Mouse (Mus musculus) hindbrain, postnatal 0 days (tissue): ENCODE results near the gene Plk3. TPM values are rescaled to one million over a fixed set of nuclear protein-coding genes. Genes with fewer than 3 reads are reported as not detected.

Source experiments
- ATAC-seq: fragments of 200-750 bp; cut with Nextera tagmentation; 2 replicates; pipeline ENCODE4 v1.8.0; 2017; ENCODE audit warnings: mild to moderate bottlenecking, moderate TSS enrichment, moderate library complexity
- DNase-seq: peaks from one replicate; pipeline ENCODE4 v3.0.0-alpha.2; 2015; ENCODE audit warnings: low spot score
- H3K27ac ChIP-seq: fragments of 300-500 bp; sonication (generic); 2 replicates; pipeline ENCODE4 v1.5.1; 2014; ENCODE audit warnings: mild to moderate bottlenecking
- H3K27me3 ChIP-seq: fragments of 300-500 bp; sonication (generic); 2 replicates; pipeline ENCODE4 v1.6.1; 2014; ENCODE audit warnings: low read length, mixed read lengths; ENCODE audit not compliant: insufficient read depth
- H3K36me3 ChIP-seq: fragments of 300-500 bp; sonication (generic); 2 replicates; pipeline ENCODE4 v1.6.1; 2014; ENCODE audit warnings: low read length, mixed read lengths; ENCODE audit not compliant: insufficient read depth
- H3K4me1 ChIP-seq: fragments of 300-500 bp; sonication (generic); 2 replicates; pipeline ENCODE4 v1.6.1; 2014; ENCODE audit warnings: antibody characterized with exemption, low read length, mixed read lengths; ENCODE audit not compliant: insufficient read depth
- H3K4me2 ChIP-seq: fragments of 300-500 bp; sonication (generic); 2 replicates; pipeline ENCODE4 v1.6.1; 2014; ENCODE audit warnings: low read depth, mild to moderate bottlenecking, low read length, moderate library complexity, mixed read lengths
- H3K4me3 ChIP-seq: fragments of 300-500 bp; sonication (generic); 2 replicates; pipeline ENCODE4 v1.5.1; 2014; ENCODE audit warnings: low read length
- H3K9ac ChIP-seq: fragments of 300-500 bp; sonication (generic); replicated peaks from 2 replicates; pipeline ENCODE4 v1.6.1; 2014; ENCODE audit warnings: mild to moderate bottlenecking, low read length, moderate library complexity, mixed read lengths
- H3K9me3 ChIP-seq: fragments of 300-500 bp; sonication (generic); 2 replicates; pipeline ENCODE4 v1.6.1; 2016; ENCODE audit warnings: low read length, mixed read lengths
- CTCF ChIP-seq: IDR thresholded peaks from 2 replicates; pipeline ENCODE4 v1.5.1; 2016; ENCODE audit warnings: antibody characterized with exemption, control low read depth, low read depth
- WGBS: fragments of 180-500 bp; shearing (Covaris S2); extraction: QIAGEN DNeasy Blood & Tissue Kit; methylation state at CpG from one replicate; pipeline ENCODE4 v1.1.7; 2014; 5-methylcytosine and 5-hydroxymethylcytosine counted together
- polyA plus RNA-seq: library from polyadenylated mRNA; unstranded; fragments of >200 nt; fragmentation: Nextera tagmentation; extraction: Ambion mirVana; gene quantifications from 2 replicates; pipeline ENCODE4 v1.2.1, GENCODE M21; 2015
- total RNA-seq: library from RNA; depleted of rRNA; stranded (reverse); fragments of >200 nt; gene quantifications from 2 replicates; pipeline ENCODE4 v1.2.3, GENCODE M21; 2014

The Plk3 gene
- total and polyA plus RNA-seq, 2 experiments from 2014 or later = 29.1 to 29.8 TPM

DNA sequence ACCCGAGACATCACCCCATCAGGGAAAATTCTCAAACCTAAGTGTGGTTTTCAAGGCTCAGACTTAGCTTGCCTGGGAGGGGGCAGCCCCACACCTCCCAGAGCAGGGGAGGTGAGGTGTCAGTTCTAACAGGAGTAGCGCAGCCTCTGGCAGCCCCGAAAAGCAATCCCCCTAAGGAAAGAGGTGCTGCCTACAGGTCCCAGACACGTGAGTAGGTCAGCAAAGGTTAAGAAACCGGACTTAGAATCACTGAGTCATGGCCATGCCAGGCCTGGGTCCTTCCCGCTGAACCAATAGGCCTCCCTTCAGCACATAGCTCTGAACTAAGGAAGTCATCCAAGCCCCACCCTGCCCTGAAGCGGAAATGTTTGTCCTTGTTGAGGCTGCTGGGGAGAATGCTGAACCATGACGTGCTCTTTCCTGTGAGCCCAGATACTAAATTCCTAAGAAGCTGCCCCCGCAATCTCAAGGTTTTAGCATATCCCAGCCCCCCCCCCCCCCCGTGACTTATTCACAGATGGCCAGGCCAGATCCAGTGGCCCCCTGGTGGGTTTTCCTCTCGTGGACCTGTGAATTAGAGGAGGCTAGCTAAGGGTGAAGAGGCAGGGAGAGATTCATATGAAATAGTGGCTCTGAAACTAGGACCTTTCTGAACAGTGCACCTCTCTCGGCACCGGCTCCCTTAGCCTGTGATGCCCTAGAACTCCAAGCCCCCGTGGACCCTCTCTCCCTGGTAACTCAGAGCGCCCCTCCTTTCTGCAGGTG is 7.7 kb downstream of the Plk3 start:
- H3K27me3 ChIP-seq = no peaks in the 10 kb centered on the region
- DNase-seq = peak; percentile 33
- H3K4me1 ChIP-seq = peaks cover 7% of the 10 kb centered on the region
- peak overlapping the region; percentile 80 for H3K27ac ChIP-seq
- H3K36me3 ChIP-seq = peaks cover 36% of the 10 kb centered on the region
- no peak overlapping the region for H3K4me3 ChIP-seq
- no peak for TF ChIP-seq CTCF
- peak overlapping the region; percentile 33; the same call in 1 of the 2 replicates for H3K9ac ChIP-seq
- peak; percentile 16; the same call in 1 of the 2 replicates for ATAC-seq
- H3K4me2 ChIP-seq = no peak overlapping the region
- WGBS = 47% methylated on average over 15 of the region's 15 CpGs
- no peaks in the 10 kb centered on the region for H3K9me3 ChIP-seq

DNA sequence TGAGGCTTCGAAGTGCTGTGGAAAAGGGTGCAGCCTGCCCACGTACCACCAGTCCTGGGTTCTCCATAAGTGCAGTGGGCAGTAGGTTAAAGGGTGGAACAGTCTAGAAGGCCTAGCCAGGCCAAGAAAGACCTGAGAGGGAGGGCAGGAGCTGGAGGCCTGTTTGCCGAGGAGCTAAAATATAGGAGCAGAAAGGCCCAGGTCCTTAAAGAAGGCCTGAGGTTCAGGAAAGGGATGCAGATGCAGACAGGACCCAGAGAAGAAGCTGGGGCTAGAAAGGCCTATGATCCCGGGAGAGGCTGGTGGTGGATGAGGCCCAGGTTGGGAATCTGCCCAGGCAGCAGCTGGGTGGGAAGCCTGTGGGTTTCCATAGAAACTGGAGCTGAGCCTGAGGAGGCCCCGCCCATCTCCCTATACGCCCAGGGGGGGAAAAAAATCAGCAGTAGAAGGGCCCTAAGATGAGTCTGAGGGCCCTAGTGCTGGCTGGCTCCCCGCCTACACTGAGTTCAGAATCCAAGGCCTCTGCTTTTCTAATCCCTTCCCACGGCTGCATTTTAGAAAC is 8.3 kb downstream of the Plk3 start, which contains the start of gene Btbd19:
TSS of gene Btbd19 (minus strand) at position 378 of the 562 bp plus-strand sequence.
- peak; percentile 58 for ATAC-seq
- H3K4me2 ChIP-seq = no peak within 1 kb of the TSS
- 26% methylated on average over 8 of the region's 8 CpGs for WGBS

DNA sequence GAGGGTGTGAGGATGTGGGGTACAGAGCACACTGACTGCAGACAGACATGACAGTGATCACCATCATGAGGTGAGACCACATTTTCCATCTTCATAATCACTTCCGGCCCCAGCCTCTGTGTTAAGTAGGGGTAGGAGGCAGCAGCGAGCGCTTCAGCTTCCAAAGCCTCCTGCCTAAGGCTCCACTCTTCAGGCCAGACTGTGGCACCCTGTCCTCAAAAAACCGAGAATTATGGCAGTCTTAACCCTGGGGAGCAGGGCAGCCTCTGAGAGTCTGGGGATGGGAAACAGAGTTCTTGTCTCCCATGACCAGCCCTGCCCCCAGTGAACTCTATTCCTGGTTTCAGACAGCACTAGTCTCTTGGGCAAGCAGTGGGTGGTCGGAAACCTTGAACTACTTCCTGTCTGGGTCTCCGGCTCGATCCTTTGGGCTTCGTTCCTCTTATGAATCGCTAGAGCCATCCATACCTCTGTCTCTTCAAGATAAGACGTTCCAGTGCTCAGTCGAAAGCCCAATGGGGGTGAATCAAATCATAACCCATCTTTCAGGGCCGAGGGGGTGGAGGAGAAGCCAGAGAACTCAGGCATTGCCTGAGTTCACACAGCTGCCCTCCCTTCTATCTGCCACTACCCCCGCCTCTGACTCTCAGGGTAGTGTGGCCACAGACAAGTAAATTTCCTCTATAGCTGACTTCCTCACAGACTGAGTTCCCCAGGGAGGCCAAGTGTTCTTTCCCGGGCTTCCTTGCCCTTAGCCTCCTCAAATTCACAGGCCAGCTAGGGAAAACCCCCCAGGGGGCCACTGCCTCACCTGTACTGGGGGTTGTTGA is 9.0 kb downstream of the Plk3 start:
- TF ChIP-seq CTCF = 0 out of 2 replicates have a peak, but pooled peaks have one; percentile 4
- 68% methylated on average over 14 of the region's 14 CpGs for WGBS
- H3K27me3 ChIP-seq = no peaks in the 10 kb centered on the region
- no peak overlapping the region for H3K4me3 ChIP-seq
- ATAC-seq = no peak
- peak overlapping the region; percentile 80 for H3K27ac ChIP-seq
- H3K4me2 ChIP-seq = no peak overlapping the region
- peaks cover 7% of the 10 kb centered on the region for H3K4me1 ChIP-seq
- DNase-seq = no peak
- H3K9ac ChIP-seq = peak overlapping the region; percentile 33
- H3K9me3 ChIP-seq = no peaks in the 10 kb centered on the region
- peaks cover 23% of the 10 kb centered on the region for H3K36me3 ChIP-seq

More for the DNA sequence above, 8.3 kb downstream of the Plk3 start, which contains the start of gene Btbd19:
- Histone ChIP-seq H3K4me1 (peaks cover 7% of the 10 kb centered on the region), H3K9ac (peak within 1 kb of the TSS; percentile 33), H3K27ac (peak within 1 kb of the TSS; percentile 80), H3K4me3 (no peak within 1 kb of the TSS), H3K27me3 (no peaks in the 10 kb centered on the region), H3K9me3 (no peaks in the 10 kb centered on the region), H3K36me3 (peaks cover 30% of the 10 kb centered on the region)
- DNase-seq = peak; percentile 82
- no peak for TF ChIP-seq CTCF

DNA sequence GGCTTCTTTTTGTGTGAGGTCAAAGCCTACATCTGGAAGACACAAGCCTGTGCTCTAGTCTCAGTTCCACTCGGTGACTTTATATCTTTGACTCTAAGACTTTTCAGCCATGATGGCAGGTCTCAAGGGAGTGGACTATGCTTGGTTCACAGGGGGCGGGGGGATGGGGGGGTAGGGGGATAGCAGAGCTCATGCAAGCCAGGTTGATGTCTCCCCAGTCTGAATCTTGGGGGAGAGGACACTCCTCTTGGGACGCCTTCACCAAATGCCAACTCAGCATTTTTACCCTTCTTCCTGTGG is 9.6 kb downstream of the Plk3 start:
- 93% methylated on average over 3 of the region's 3 CpGs for WGBS
- H3K9me3 ChIP-seq = no peaks in the 10 kb centered on the region
- no peak overlapping the region for H3K4me3 ChIP-seq
- no peak overlapping the region for H3K9ac ChIP-seq
- no peak for DNase-seq
- H3K4me2 ChIP-seq = no peak overlapping the region
- H3K36me3 ChIP-seq = peaks cover 19% of the 10 kb centered on the region
- no peak for ATAC-seq
- no peaks in the 10 kb centered on the region for H3K27me3 ChIP-seq
- 0 out of 2 replicates have a peak overlapping the region, but pooled peaks have one; percentile 80 for H3K27ac ChIP-seq
- no peak for TF ChIP-seq CTCF
- peaks cover 7% of the 10 kb centered on the region for H3K4me1 ChIP-seq

DNA sequence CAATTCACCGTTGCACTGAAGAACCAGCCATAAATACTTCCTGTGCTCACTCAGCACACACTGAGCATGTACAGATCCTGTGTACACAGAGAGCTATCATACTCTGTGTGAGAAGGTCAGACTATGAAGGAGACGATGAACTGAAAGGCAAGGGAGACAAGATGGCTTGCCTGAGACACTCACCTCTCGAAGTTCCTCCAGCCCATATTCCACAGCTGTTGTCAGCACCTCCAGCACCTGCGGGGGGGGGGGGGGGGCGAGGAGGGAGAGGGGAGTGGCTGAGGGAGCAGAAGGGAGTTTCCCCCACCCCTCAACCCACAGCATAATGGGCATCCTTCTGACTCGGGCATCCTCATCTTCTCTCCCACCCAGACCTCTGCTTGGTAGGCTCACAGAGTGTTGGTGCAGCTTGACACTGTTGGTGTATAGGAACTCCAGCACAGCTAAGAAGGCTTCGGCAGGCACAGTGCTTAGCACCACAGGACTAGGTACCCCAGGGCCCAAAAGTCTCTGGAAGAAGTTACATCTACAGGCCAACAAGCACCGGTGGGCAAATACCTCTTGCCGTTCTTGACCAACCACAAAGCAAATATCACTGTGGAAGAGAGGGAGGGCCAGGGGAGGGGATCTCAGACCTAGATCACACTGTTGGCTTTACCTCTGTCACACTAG is 10.1 kb downstream of the Plk3 start:
- TF ChIP-seq CTCF = no peak
- Histone ChIP-seq H3K4me1 (peaks cover 7% of the 10 kb centered on the region), H3K4me2 (no peak overlapping the region), H3K4me3 (no peak overlapping the region), H3K9ac (no peak overlapping the region), H3K36me3 (peaks cover 15% of the 10 kb centered on the region), H3K9me3 (no peaks in the 10 kb centered on the region), H3K27ac (no peak overlapping the region), H3K27me3 (no peaks in the 10 kb centered on the region)
- no peak for ATAC-seq
- WGBS = 91% methylated on average over 7 of the region's 9 CpGs
- DNase-seq = no peak

DNA sequence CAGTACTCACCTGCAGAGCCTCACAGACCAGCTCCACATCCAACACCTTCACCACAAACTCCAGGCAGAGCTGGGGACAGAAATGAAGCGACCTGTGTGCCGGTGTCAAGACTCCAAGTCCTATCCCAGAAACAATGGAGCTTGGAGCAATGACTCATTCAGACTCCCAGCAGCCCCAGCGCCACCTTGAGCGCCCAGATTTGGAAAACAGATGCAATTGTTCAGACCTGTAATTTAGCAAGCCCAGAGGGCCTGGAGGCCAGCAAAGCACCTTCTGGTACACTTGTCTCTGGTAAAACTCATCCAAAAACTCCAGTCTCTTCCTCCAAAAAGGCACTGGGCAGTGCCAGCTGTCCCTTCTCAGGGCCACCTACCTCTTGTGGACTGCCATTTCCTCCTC is 11.6 kb downstream of the Plk3 start:
- no peak for TF ChIP-seq CTCF
- Histone ChIP-seq H3K4me3 (no peak overlapping the region), H3K9me3 (no peaks in the 10 kb centered on the region), H3K36me3 (0 out of 2 replicates have a peak, but pooled peaks cover 3% of the 10 kb centered on the region), H3K4me2 (no peak overlapping the region), H3K27me3 (no peaks in the 10 kb centered on the region), H3K9ac (no peak overlapping the region), H3K4me1 (peaks cover 7% of the 10 kb centered on the region), H3K27ac (no peak overlapping the region)
- 86% methylated on average over 4 of the region's 4 CpGs for WGBS
- no peak for DNase-seq
- ATAC-seq = no peak
